Mouse (Mus musculus): Measurements from ENCODE around the gene Cacna1e. TPM values are rescaled to one million over a fixed set of nuclear protein-coding genes. Genes with fewer than 3 reads are reported as not detected.
A peak's percentile ranks its signal among the peaks of the same experiment; 100 is the strongest.

Gene Cacna1e
- total RNA-seq, 4 experiments from 2014 or later = 180 to 236 (median 203) TPM

GRCm38 (mm10) chr1:154787418-154787817 is 96.9 kb downstream of the Cacna1e start:
- no peak for DNase-seq (ENCODE audit: low spot score in 2 of 2)

GRCm38 (mm10) chr1:154786243-154786669 is 98.0 kb downstream of the Cacna1e start:
- peak; percentile 75 to 85 for DNase-seq (ENCODE audit: low spot score in 2 of 2)

- no peak for DNase-seq (ENCODE audit: low spot score in 2 of 2)
Observed at GRCm38 (mm10) chr1:154784862-154785261, 99.4 kb downstream of the Cacna1e start.

- DNase-seq (ENCODE audit: low spot score in 2 of 2) = no peak
Observed at GRCm38 (mm10) chr1:154783521-154783920, 100.8 kb downstream of the Cacna1e start.

- no peak for DNase-seq (ENCODE audit: low spot score in 2 of 2)
Observed at GRCm38 (mm10) chr1:154779908-154780514, 104.3 kb downstream of the Cacna1e start.

GRCm38 (mm10) chr1:154776344-154776743 is 108.0 kb downstream of the Cacna1e start:
- no peak for DNase-seq (ENCODE audit: low spot score in 2 of 2)

GRCm38 (mm10) chr1:154774468-154774867 is 109.8 kb downstream of the Cacna1e start:
- no peak for DNase-seq (ENCODE audit: low spot score in 2 of 2)

GRCm38 (mm10) chr1:154771111-154771510 is 113.2 kb downstream of the Cacna1e start:
- DNase-seq (ENCODE audit: low spot score in 2 of 2) = no peak

GRCm38 (mm10) chr1:154770542-154770941 is 113.8 kb downstream of the Cacna1e start:
- DNase-seq (ENCODE audit: low spot score in 2 of 2) = no peak

GRCm38 (mm10) chr1:154763132-154763531 is 121.2 kb downstream of the Cacna1e start:
- DNase-seq (ENCODE audit: low spot score in 2 of 2) = no peak

- no peak for DNase-seq (ENCODE audit: low spot score in 2 of 2)
Observed at GRCm38 (mm10) chr1:154752081-154752480, 132.2 kb downstream of the Cacna1e start.

- DNase-seq (ENCODE audit: low spot score in 2 of 2) = no peak
Observed at GRCm38 (mm10) chr1:154748531-154748930, 135.8 kb downstream of the Cacna1e start.

- no peak for DNase-seq (ENCODE audit: low spot score in 2 of 2)
Observed at GRCm38 (mm10) chr1:154745241-154745640, 139.1 kb downstream of the Cacna1e start.

GRCm38 (mm10) chr1:154730411-154730961 is 153.8 kb downstream of the Cacna1e start:
- DNase-seq (ENCODE audit: low spot score in 2 of 2) = no peak

- DNase-seq (ENCODE audit: low spot score in 2 of 2) = peak; percentile 76 to 90
Observed at GRCm38 (mm10) chr1:154729269-154729980, 154.9 kb downstream of the Cacna1e start.

- no peak for DNase-seq (ENCODE audit: low spot score in 2 of 2)
Observed at GRCm38 (mm10) chr1:154728682-154729081, 155.6 kb downstream of the Cacna1e start.

GRCm38 (mm10) chr1:154727696-154728095 is 156.6 kb downstream of the Cacna1e start:
- no peak for DNase-seq (ENCODE audit: low spot score in 2 of 2)

GRCm38 (mm10) chr1:154726361-154727161 is 157.7 kb downstream of the Cacna1e start:
- no peak for DNase-seq (ENCODE audit: low spot score in 2 of 2)

GRCm38 (mm10) chr1:154725356-154726320 is 158.7 kb downstream of the Cacna1e start:
- no peak for DNase-seq (ENCODE audit: low spot score in 2 of 2)

GRCm38 (mm10) chr1:154723537-154724286 is 160.6 kb downstream of the Cacna1e start:
- no peak for DNase-seq (ENCODE audit: low spot score in 2 of 2)

Data from layer of hippocampus, adult 8-10 months (tissue).